ENCODE assay signal across 18 mouse cellular contexts in genomic region chr11:52130451-52131068, GRCm38 (mm10). TPM values are rescaled to one million over a fixed set of nuclear protein-coding genes. Genes with fewer than 3 reads are reported as not detected.
DNase-seq lines count a peak whose midpoint lies in the region; ATAC-seq and TF ChIP-seq lines count a peak whose summit lies in the region.
"Had no signal": no experiment of that assay in that cellular context is flagged by ENCODE, and none has a peak within 500 bp of the region (broad histone marks: within the 10 kb centered on the region; RNA-seq: fewer than 3 reads in every experiment).

No protein-coding gene starts in this region.

- no peak overlapping the region for H3K4me2 ChIP-seq in midbrain, postnatal 0 days (ENCODE audit: low read depth, low read length, poor library complexity, severe bottlenecking)
- no peak overlapping the region for H3K4me2 ChIP-seq in midbrain, embryonic 11.5 days
- H3K4me2 ChIP-seq: midbrain, embryonic 12.5 days had no signal

- TF ChIP-seq POLR2A in kidney, adult 2 months (IDR thresholded peaks at IDR 0.05; ENCODE audit: low read depth, low read length) = no peak

- no peak for ATAC-seq in midbrain, postnatal 0 days (ENCODE audit: low FRiP score)
- no peak for ATAC-seq in midbrain, embryonic 11.5 days (ENCODE audit: low FRiP score)
- 0 out of 2 replicates have a peak, but pooled peaks have one; percentile 34 for ATAC-seq in monocyte, adult 5-6 weeks (replicated peaks; ENCODE audit: insufficient number of reproducible peaks, low FRiP score, low TSS enrichment, poor library complexity, severe bottlenecking)
- ATAC-seq: forebrain, embryonic 16.5 days had no signal

- peak; percentile 32 for DNase-seq in adrenal gland, postnatal 14 days
- no peak for DNase-seq in adrenal gland, postnatal 36 days
- no peak for DNase-seq in kidney, adult 2 months
- DNase-seq in kidney, adult 9 months = no peak
- no peak for DNase-seq in midbrain, postnatal 0 days (ENCODE audit: low spot score)
- no peak for DNase-seq in midbrain, embryonic 11.5 days (ENCODE audit: low spot score, missing footprints)
- no peak for DNase-seq in kidney, postnatal 10 days
- DNase-seq: cerebellum, adult 9-10 months had no signal

- no peak overlapping the region for H3K27ac ChIP-seq in kidney, adult 2 months (ENCODE audit: insufficient read depth, low read depth, low read length)
- no peak overlapping the region for H3K27ac ChIP-seq in midbrain, postnatal 0 days (ENCODE audit: low read depth, low read length)
- no peak overlapping the region for H3K27ac ChIP-seq in midbrain, embryonic 11.5 days (ENCODE audit: low read depth, low read length)
- H3K27ac ChIP-seq: hindbrain, embryonic 10.5 days; midbrain, embryonic 12.5 days had no signal

- no peaks in the 10 kb centered on the region for H3K4me1 ChIP-seq in kidney, adult 2 months (ENCODE audit: control insufficient read depth, insufficient read depth, low read length)
- no peaks in the 10 kb centered on the region for H3K4me1 ChIP-seq in midbrain, postnatal 0 days (ENCODE audit: insufficient read depth, low read length)
- no peaks in the 10 kb centered on the region for H3K4me1 ChIP-seq in midbrain, embryonic 11.5 days (ENCODE audit: control insufficient read depth, insufficient read depth, low read length)
- H3K4me1 ChIP-seq: hindbrain, embryonic 10.5 days; midbrain, embryonic 12.5 days had no signal

- 0 out of 2 replicates have a peak, but pooled peaks cover 2% of the 10 kb centered on the region for H3K9me3 ChIP-seq in midbrain, postnatal 0 days (ENCODE audit: low read length)
- H3K9me3 ChIP-seq in midbrain, embryonic 11.5 days (ENCODE audit: control insufficient read depth, low read length) = no peaks in the 10 kb centered on the region; the same call in 1 of the 2 replicates

- H3K9ac ChIP-seq in midbrain, postnatal 0 days (replicated peaks; ENCODE audit: low read length, poor library complexity, severe bottlenecking) = no peak overlapping the region
- H3K9ac ChIP-seq in midbrain, embryonic 11.5 days (ENCODE audit: low read length) = no peak overlapping the region
- H3K9ac ChIP-seq: midbrain, embryonic 12.5 days had no signal

- TF ChIP-seq CTCF in kidney, adult 2 months (conservative IDR thresholded peaks at IDR 0.05; ENCODE audit: insufficient read depth, insufficient read length, low read depth, low read length) = peak; percentile 28
- TF ChIP-seq CTCF in midbrain, postnatal 0 days (IDR thresholded peaks at IDR 0.05) = peak; percentile 36

- 78% methylated on average over 7 of the region's 7 CpGs for WGBS in kidney, adult 2 months
- 81% methylated on average over 7 of the region's 7 CpGs for WGBS in midbrain, postnatal 0 days
- 84% methylated on average over 7 of the region's 7 CpGs for WGBS in midbrain, embryonic 11.5 days

- H3K27me3 ChIP-seq in kidney, adult 2 months (replicated peaks; ENCODE audit: control insufficient read depth, insufficient read depth, low read length) = no peaks in the 10 kb centered on the region
- H3K27me3 ChIP-seq in midbrain, postnatal 0 days (ENCODE audit: insufficient read depth, low read length) = no peaks in the 10 kb centered on the region
- H3K27me3 ChIP-seq in midbrain, embryonic 11.5 days (ENCODE audit: control insufficient read depth, insufficient read depth, low read length) = no peaks in the 10 kb centered on the region
- H3K27me3 ChIP-seq: midbrain, embryonic 12.5 days had no signal

- H3K4me3 ChIP-seq in kidney, adult 2 months (ENCODE audit: insufficient read depth, low read depth, low read length) = no peak overlapping the region
- H3K4me3 ChIP-seq in midbrain, postnatal 0 days (ENCODE audit: low read depth, low read length) = no peak overlapping the region
- no peak overlapping the region for H3K4me3 ChIP-seq in midbrain, embryonic 11.5 days (ENCODE audit: low read depth, low read length)
- H3K4me3 ChIP-seq: hindbrain, embryonic 10.5 days; midbrain, embryonic 12.5 days had no signal

- no peaks in the 10 kb centered on the region for H3K36me3 ChIP-seq in kidney, adult 2 months (ENCODE audit: control insufficient read depth, insufficient read depth, low read length)
- H3K36me3 ChIP-seq in midbrain, postnatal 0 days (ENCODE audit: insufficient read depth, low read length) = no peaks in the 10 kb centered on the region
- H3K36me3 ChIP-seq in midbrain, embryonic 11.5 days (ENCODE audit: control insufficient read depth, insufficient read depth, low read length) = no peaks in the 10 kb centered on the region

RNA-seq across cellular contexts. Expression of gene Olfr1373, which starts 14.8 kb away (rescaled TPM):
- total RNA-seq in adrenal gland, postnatal 14 days (2021) = not detected in 2 replicates
- not detected for total RNA-seq in adrenal gland, postnatal 36 days (2021)
- polyA plus RNA-seq in kidney, adult 2 months (2012; rRNA removed) = not detected in 2 replicates
- not detected in 2 replicates for total RNA-seq in midbrain, postnatal 0 days (2014; rRNA removed)
- polyA plus RNA-seq in midbrain, postnatal 0 days (2015; fragmentation: Nextera tagmentation; extraction: Ambion mirVana) = not detected in 2 replicates
- not detected in 2 replicates for polyA plus RNA-seq in midbrain, embryonic 11.5 days (2014; fragmentation: Nextera tagmentation; extraction: Ambion mirVana)
- not detected in 3 replicates for total RNA-seq in monocyte, adult 5-6 weeks (2017)
- total RNA-seq: gastrocnemius, postnatal 4 days; layer of hippocampus, adult 18-20 months had no signal
- polyA plus RNA-seq: embryonic facial prominence, embryonic 14.5 days; forebrain, embryonic 16.5 days; hindbrain, embryonic 10.5 days; limb, embryonic 14.5 days; midbrain, embryonic 12.5 days; neural tube, embryonic 14.5 days; stomach, embryonic 14.5 days had no signal

RNA-seq across cellular contexts. Expression of gene Ppp2ca, which starts 32.1 kb away (rescaled TPM):
- 75.1 and 78.2 TPM in 2 replicates for total RNA-seq in adrenal gland, postnatal 14 days (2021)
- 10 to 100 TPM; 78.0 to 84.2 TPM for total RNA-seq in adrenal gland, postnatal 36 days (2021)
- 30.9 and 38.0 TPM in 2 replicates for polyA plus RNA-seq in kidney, adult 2 months (2012; rRNA removed)
- 141 and 143 TPM in 2 replicates for total RNA-seq in midbrain, postnatal 0 days (2014; rRNA removed)
- 107 and 114 TPM in 2 replicates for polyA plus RNA-seq in midbrain, postnatal 0 days (2015; fragmentation: Nextera tagmentation; extraction: Ambion mirVana)
- 133 and 138 TPM in 2 replicates for polyA plus RNA-seq in midbrain, embryonic 11.5 days (2014; fragmentation: Nextera tagmentation; extraction: Ambion mirVana)
- 187 to 227 TPM (median 195 TPM) in 3 replicates for total RNA-seq in monocyte, adult 5-6 weeks (2017)
